ENCODE assay signal across 7 mouse cellular contexts in genomic region chr19:44248081-44248853, GRCm38 (mm10). TPM values are rescaled to one million over a fixed set of nuclear protein-coding genes. Genes with fewer than 3 reads are reported as not detected.
A peak's percentile ranks its signal among the peaks of the same experiment; 100 is the strongest.
DNase-seq lines count a peak whose midpoint lies in the region; ATAC-seq and TF ChIP-seq lines count a peak whose summit lies in the region.

No protein-coding gene starts in this region.

- TF ChIP-seq CTCF in intestine, postnatal 0 days (IDR thresholded peaks at IDR 0.05; ENCODE audit: low read depth), result no peak
- no peak for TF ChIP-seq CTCF in small intestine, adult 2 months (IDR thresholded peaks at IDR 0.05; ENCODE audit: extremely low read depth, insufficient read length, insufficient replicate concordance, low read depth, low read length)

- intact Hi-C loops in left cerebral cortex, postnatal 4 days (cut with DNase I), result loop anchor here (5.0 kb wide), 2 partner anchors 49 to 169 kb away; no protein-coding TSS in a partner anchor

- no peaks in the 10 kb centered on the region for H3K9me3 ChIP-seq in intestine, postnatal 0 days (ENCODE audit: control insufficient read depth)
- no peaks in the 10 kb centered on the region for H3K9me3 ChIP-seq in midbrain, embryonic 12.5 days

- DNase-seq in adrenal gland, adult 8-10 months, result peak; percentile 96
- peak; percentile 99 for DNase-seq in embryo, embryonic 9.5 days (ENCODE audit: extremely low spot score)
- peak; percentile 90 to 95 for DNase-seq in gastrocnemius, postnatal 4 days (ENCODE audit: low spot score in 2 of 2)
- DNase-seq in left cerebral cortex, postnatal 4 days, result peak; percentile 97

- H3K4me2 ChIP-seq in intestine, postnatal 0 days (replicated peaks; ENCODE audit: low read depth), result peak overlapping the region; percentile 67
- H3K4me2 ChIP-seq in midbrain, embryonic 12.5 days (replicated peaks), result peak overlapping the region; percentile 68

- peaks cover 7% of the 10 kb centered on the region for H3K4me1 ChIP-seq in intestine, postnatal 0 days (replicated peaks; ENCODE audit: control insufficient read depth, insufficient read depth, low read length)
- H3K4me1 ChIP-seq in midbrain, embryonic 12.5 days, result peaks cover 30% of the 10 kb centered on the region
- H3K4me1 ChIP-seq in small intestine, adult 2 months (ENCODE audit: control insufficient read depth, insufficient read depth, insufficient read length, low read length), result peaks cover 7% of the 10 kb centered on the region

- TF ChIP-seq POLR2A in small intestine, adult 2 months (IDR thresholded peaks at IDR 0.05; ENCODE audit: low read depth, low read length), result peak; percentile 34

- peak overlapping the region; percentile 39 for H3K4me3 ChIP-seq in intestine, postnatal 0 days (ENCODE audit: low read depth, low read length)
- peak overlapping the region; percentile 44 for H3K4me3 ChIP-seq in midbrain, embryonic 12.5 days
- H3K4me3 ChIP-seq in small intestine, adult 2 months (ENCODE audit: low read depth, low read length), result peak overlapping the region; percentile 50

- WGBS in intestine, postnatal 0 days, result 1% methylated on average over 36 of the region's 36 CpGs
- WGBS in midbrain, embryonic 12.5 days, result 4% methylated on average over 36 of the region's 36 CpGs
- 1% methylated on average over 36 of the region's 36 CpGs for WGBS in small intestine, adult 2 months

- H3K36me3 ChIP-seq in intestine, postnatal 0 days (ENCODE audit: control insufficient read depth, insufficient read depth), result no peaks in the 10 kb centered on the region
- no peaks in the 10 kb centered on the region for H3K36me3 ChIP-seq in midbrain, embryonic 12.5 days
- no peaks in the 10 kb centered on the region for H3K36me3 ChIP-seq in small intestine, adult 2 months (ENCODE audit: control insufficient read depth, insufficient read depth, low read length)

- H3K27me3 ChIP-seq in intestine, postnatal 0 days (replicated peaks; ENCODE audit: control insufficient read depth, insufficient read depth, low read length), result no peaks in the 10 kb centered on the region
- H3K27me3 ChIP-seq in midbrain, embryonic 12.5 days, result no peaks in the 10 kb centered on the region
- no peaks in the 10 kb centered on the region for H3K27me3 ChIP-seq in small intestine, adult 2 months (ENCODE audit: control insufficient read depth, insufficient read depth, low read length)

- peak overlapping the region; percentile 88 for H3K27ac ChIP-seq in intestine, postnatal 0 days (ENCODE audit: low read depth, low read length)
- H3K27ac ChIP-seq in midbrain, embryonic 12.5 days (replicated peaks), result peak overlapping the region; percentile 93
- peak overlapping the region; percentile 78 for H3K27ac ChIP-seq in small intestine, adult 2 months (ENCODE audit: insufficient read depth, low read depth, low read length)

- H3K9ac ChIP-seq in intestine, postnatal 0 days (ENCODE audit: low read depth, low read length), result peak overlapping the region; percentile 54; the same call in 1 of the 2 replicates
- H3K9ac ChIP-seq in midbrain, embryonic 12.5 days (replicated peaks), result peak overlapping the region; percentile 58; the same call in 1 of the 2 replicates

- ATAC-seq in intestine, postnatal 0 days, result peak; percentile 99
- peak; percentile 99 for ATAC-seq in midbrain, embryonic 12.5 days (ENCODE audit: low FRiP score, low read depth)

RNA-seq across cellular contexts. Expression of gene Scd3, which starts 45.2 kb away (rescaled TPM):
- under 1 TPM in 3 of 4 experiments, not detected in 1; 0.06 to 0.31 (median 0.12) TPM for total RNA-seq in adrenal gland, adult 8-10 months (2022)
- not detected for total RNA-seq in gastrocnemius, postnatal 4 days (2021)
- polyA plus RNA-seq in intestine, postnatal 0 days (2015; fragmentation: Nextera tagmentation; extraction: Ambion mirVana), result not detected in 2 replicates
- total RNA-seq in left cerebral cortex, postnatal 4 days (2021), result 1 to 10 TPM; 1.2 to 1.9 TPM
- polyA plus RNA-seq in midbrain, embryonic 12.5 days (2016; fragmentation: Nextera tagmentation; extraction: Ambion mirVana), result 0.62 and 1.4 TPM in 2 replicates
- not detected in 2 replicates for polyA plus RNA-seq in small intestine, adult 2 months (2012; rRNA removed)

RNA-seq across cellular contexts. Expression of gene Scd2, which starts 45.2 kb away (rescaled TPM):
- 1,000 to 10,000 TPM in 3 of 4 experiments, 100 to 1,000 TPM in 1; 965 to 1,225 (median 1,109) TPM for total RNA-seq in adrenal gland, adult 8-10 months (2022)
- 10 to 100 TPM; 81.6 to 87.3 TPM for total RNA-seq in gastrocnemius, postnatal 4 days (2021)
- 35.6 and 42.1 TPM in 2 replicates for polyA plus RNA-seq in intestine, postnatal 0 days (2015; fragmentation: Nextera tagmentation; extraction: Ambion mirVana)
- total RNA-seq in left cerebral cortex, postnatal 4 days (2021), result 100 to 1,000 TPM; 554 to 565 TPM
- polyA plus RNA-seq in midbrain, embryonic 12.5 days (2016; fragmentation: Nextera tagmentation; extraction: Ambion mirVana), result 419 and 424 TPM in 2 replicates
- polyA plus RNA-seq in small intestine, adult 2 months (2012; rRNA removed), result 20.5 and 23.6 TPM in 2 replicates

RNA-seq across cellular contexts. Expression of gene Pkd2l1, which starts 56.0 kb away (rescaled TPM):
- not detected for total RNA-seq in adrenal gland, adult 8-10 months (2022)
- total RNA-seq in gastrocnemius, postnatal 4 days (2021), result not detected
- polyA plus RNA-seq in intestine, postnatal 0 days (2015; fragmentation: Nextera tagmentation; extraction: Ambion mirVana), result not detected in 2 replicates
- not detected for total RNA-seq in left cerebral cortex, postnatal 4 days (2021)
- 0.15 and 0.22 TPM in 2 replicates for polyA plus RNA-seq in midbrain, embryonic 12.5 days (2016; fragmentation: Nextera tagmentation; extraction: Ambion mirVana)
- 0.10 TPM in 1 of 2 replicates, not detected in the other for polyA plus RNA-seq in small intestine, adult 2 months (2012; rRNA removed)

Comparison
In these comparisons a context has a peak if more than half of its experiments do, and no peak if none do; other contexts are left out.
1. Peak in every context shown above with its lines: DNase-seq, ATAC-seq, H3K4me3 ChIP-seq and H3K27ac ChIP-seq.
2. RNA of gene Scd2, which starts 45.2 kb away (total RNA-seq): 965 to 1,225 TPM in adrenal gland, adult 8-10 months and 554 to 565 TPM in left cerebral cortex, postnatal 4 days; 81.6 to 87.3 TPM in gastrocnemius, postnatal 4 days; every median in the first group is over 4 times any median in the second.